Mouse (Mus musculus) liver, postnatal 0 days (tissue): Measurements from ENCODE around the gene Elk3. TPM values are rescaled to one million over a fixed set of nuclear protein-coding genes. Genes with fewer than 3 reads are reported as not detected.

Source experiments
- ATAC-seq: fragments of 200-750 bp; cut with Nextera tagmentation; 2 replicates; pipeline ENCODE4 v1.8.0; 2017; ENCODE audit warnings: mild to moderate bottlenecking, moderate library complexity
- DNase-seq: peaks from one replicate; pipeline ENCODE4 v3.0.0-alpha.2; 2016
- H3K27ac ChIP-seq: fragments of 300-500 bp; sonication (generic); 2 replicates; pipeline ENCODE4 v1.5.1; 2014; ENCODE audit warnings: antibody characterized with exemption, moderate library complexity, mild to moderate bottlenecking, low read depth
- H3K27me3 ChIP-seq: fragments of 300-500 bp; sonication (generic); 2 replicates; pipeline ENCODE4 v1.6.1; 2014; ENCODE audit warnings: low read length, control low read depth, mixed read lengths; ENCODE audit not compliant: insufficient read depth
- H3K36me3 ChIP-seq: fragments of 300-500 bp; sonication (generic); replicated peaks from 2 replicates; pipeline ENCODE4 v1.6.1; 2014; ENCODE audit warnings: mild to moderate bottlenecking, control low read depth, low read length, moderate library complexity, mixed read lengths; ENCODE audit not compliant: insufficient read depth
- H3K4me1 ChIP-seq: fragments of 300-500 bp; sonication (generic); 2 replicates; pipeline ENCODE4 v1.6.1; 2014; ENCODE audit warnings: antibody characterized with exemption, mild to moderate bottlenecking, control low read depth; ENCODE audit not compliant: insufficient read depth
- H3K4me2 ChIP-seq: fragments of 300-500 bp; sonication (generic); 2 replicates; pipeline ENCODE4 v1.6.1; 2014; ENCODE audit warnings: low read depth, mild to moderate bottlenecking, low read length, moderate library complexity, mixed read lengths
- H3K4me3 ChIP-seq: fragments of 300-500 bp; sonication (generic); 2 replicates; pipeline ENCODE4 v1.5.1; 2014; ENCODE audit warnings: low read depth, low read length
- H3K9ac ChIP-seq: fragments of 300-500 bp; sonication (generic); replicated peaks from 2 replicates; pipeline ENCODE4 v1.6.1; 2014; ENCODE audit warnings: mild to moderate bottlenecking, moderate library complexity
- H3K9me3 ChIP-seq: fragments of 300-500 bp; sonication (generic); 2 replicates; pipeline ENCODE4 v1.6.1; 2016; ENCODE audit warnings: mild to moderate bottlenecking, control low read depth, low read length, mixed read lengths
- CTCF ChIP-seq: sonication (generic); IDR thresholded peaks from 2 replicates; pipeline ENCODE4 v1.5.1; 2016; ENCODE audit warnings: antibody characterized with exemption, low read depth
- EP300 ChIP-seq: IDR thresholded peaks from 2 replicates; pipeline ENCODE4 v1.6.1; 2016; ENCODE audit warnings: antibody characterized with exemption, low read depth, mild to moderate bottlenecking
- WGBS: fragments of 180-500 bp; shearing (Covaris S2); extraction: QIAGEN DNeasy Blood & Tissue Kit; methylation state at CpG from one replicate; pipeline ENCODE4 v1.1.7; 2014; ENCODE audit not compliant: insufficient replicate concordance; 5-methylcytosine and 5-hydroxymethylcytosine counted together
- polyA plus RNA-seq: library from polyadenylated mRNA; unstranded; fragments of >200 nt; fragmentation: Nextera tagmentation; extraction: Ambion mirVana; gene quantifications from 2 replicates; pipeline ENCODE4 v1.2.1, GENCODE M21; 2015

The Elk3 gene
- polyA plus RNA-seq, 1 experiment from 2014 or later, result 7.9 TPM

- 67% methylated on average over 25 of the region's 25 CpGs for WGBS
- ATAC-seq, result no peak
- Histone ChIP-seq H3K9me3 (no peaks in the 10 kb centered on the region), H3K27ac (no peak overlapping the region), H3K36me3 (no peaks in the 10 kb centered on the region), H3K4me3 (no peak overlapping the region), H3K4me2 (0 out of 2 replicates have a peak overlapping the region, but pooled peaks have one; percentile 41), H3K4me1 (0 out of 2 replicates have a peak, but pooled peaks cover 5% of the 10 kb centered on the region), H3K9ac (no peak overlapping the region), H3K27me3 (no peaks in the 10 kb centered on the region)
- no peak for DNase-seq
- no peak for TF ChIP-seq CTCF
- TF ChIP-seq EP300, result no peak
Observed at GRCm38 (mm10) chr10:93275212-93276136, 35.5 kb downstream of the Elk3 start.

GRCm38 (mm10) chr10:93274277-93274696 is 36.6 kb downstream of the Elk3 start:
- 0 out of 2 replicates have a peak, but pooled peaks cover 5% of the 10 kb centered on the region for H3K4me1 ChIP-seq
- no peak for TF ChIP-seq EP300
- TF ChIP-seq CTCF, result no peak
- no peaks in the 10 kb centered on the region for H3K27me3 ChIP-seq
- H3K4me3 ChIP-seq, result no peak overlapping the region
- H3K9me3 ChIP-seq, result no peaks in the 10 kb centered on the region
- no peak overlapping the region for H3K9ac ChIP-seq
- ATAC-seq, result no peak
- WGBS, result 52% methylated on average over 2 of the region's 2 CpGs
- no peak overlapping the region for H3K4me2 ChIP-seq
- H3K27ac ChIP-seq, result no peak overlapping the region
- DNase-seq, result no peak
- H3K36me3 ChIP-seq, result no peaks in the 10 kb centered on the region

- no peak for TF ChIP-seq EP300
- TF ChIP-seq CTCF, result peak; percentile 44; the same call in 1 of the 2 replicates
- Histone ChIP-seq H3K36me3 (no peaks in the 10 kb centered on the region), H3K9ac (no peak overlapping the region), H3K4me2 (no peak overlapping the region), H3K27ac (no peak overlapping the region), H3K4me3 (no peak overlapping the region), H3K27me3 (no peaks in the 10 kb centered on the region), H3K4me1 (0 out of 2 replicates have a peak, but pooled peaks cover 5% of the 10 kb centered on the region), H3K9me3 (no peaks in the 10 kb centered on the region)
- ATAC-seq (peak; percentile 36), DNase-seq (no peak)
- 72% methylated on average over 14 of the region's 14 CpGs for WGBS
Observed at GRCm38 (mm10) chr10:93272986-93273982, 37.7 kb downstream of the Elk3 start.

- ATAC-seq, result no peak
- Histone ChIP-seq H3K4me2 (no peak overlapping the region), H3K4me1 (0 out of 2 replicates have a peak, but pooled peaks cover 5% of the 10 kb centered on the region), H3K9me3 (no peaks in the 10 kb centered on the region), H3K27ac (no peak overlapping the region), H3K27me3 (no peaks in the 10 kb centered on the region), H3K9ac (no peak overlapping the region), H3K4me3 (no peak overlapping the region), H3K36me3 (no peaks in the 10 kb centered on the region)
- 78% methylated on average over 7 of the region's 7 CpGs for WGBS
- no peak for DNase-seq
- no peak for TF ChIP-seq EP300
- no peak for TF ChIP-seq CTCF
Observed at GRCm38 (mm10) chr10:93271831-93272230, 39.1 kb downstream of the Elk3 start.

- ATAC-seq, result no peak
- Histone ChIP-seq H3K4me3 (no peak overlapping the region), H3K4me1 (0 out of 2 replicates have a peak, but pooled peaks cover 5% of the 10 kb centered on the region), H3K27me3 (no peaks in the 10 kb centered on the region), H3K4me2 (no peak overlapping the region), H3K9ac (no peak overlapping the region), H3K36me3 (no peaks in the 10 kb centered on the region), H3K9me3 (no peaks in the 10 kb centered on the region), H3K27ac (no peak overlapping the region)
- WGBS, result 81% methylated on average over 6 of the region's 6 CpGs
- no peak for DNase-seq
- no peak for TF ChIP-seq CTCF
- TF ChIP-seq EP300, result no peak
Observed at GRCm38 (mm10) chr10:93270889-93271460, 40.0 kb downstream of the Elk3 start.
